Mouse (Mus musculus): ENCODE results near the gene Ralgds. TPM values are rescaled to one million over a fixed set of nuclear protein-coding genes. Genes with fewer than 3 reads are reported as not detected.
A peak's percentile ranks its signal among the peaks of the same experiment; 100 is the strongest.

The Ralgds gene
- polyA plus RNA-seq (2011; ENCODE audit: insufficient read depth, insufficient read length, low replicate concordance, missing spikeins) = 5.2 and 5.5 TPM in 2 replicates

DNA sequence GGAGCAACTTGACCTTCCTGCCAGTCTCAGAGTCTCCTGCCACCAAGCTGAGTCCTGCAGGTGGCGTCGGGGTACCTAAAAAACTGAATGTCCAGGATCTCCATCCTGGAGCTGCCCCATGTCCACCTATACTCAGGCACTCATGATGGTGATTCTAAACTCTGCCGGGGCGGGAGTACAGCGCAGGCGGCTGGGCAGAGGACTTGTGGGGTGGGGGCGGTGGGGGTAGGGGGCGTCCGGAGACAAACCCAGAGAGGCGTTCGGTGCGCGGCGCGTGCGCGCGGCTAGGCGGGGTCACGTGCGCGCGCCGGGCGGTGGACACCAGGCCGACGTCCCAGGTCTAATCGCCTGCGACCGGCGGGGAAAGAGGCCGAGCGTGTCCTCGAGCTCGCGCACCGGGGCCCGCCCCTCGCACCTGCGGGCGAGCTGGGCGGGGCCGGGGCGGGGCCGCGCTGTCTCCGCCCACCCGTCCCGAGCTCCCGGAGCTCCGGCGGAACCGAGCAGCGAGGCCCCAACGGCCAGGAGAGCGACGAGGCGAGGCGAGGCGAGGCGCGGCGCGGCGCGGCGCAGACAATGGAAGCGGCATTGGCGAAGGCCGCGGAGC is at the start of gene Ralgds:
Gene Ralgds, plus strand, starts transcription at position 328 of the 604 bp plus-strand sequence.
- peak within 1 kb of the TSS; percentile 61 for H3K4me3 ChIP-seq (replicated peaks; ENCODE audit: control insufficient read depth, low read depth, low read length)
- H3K4me1 ChIP-seq (ENCODE audit: control insufficient read depth, insufficient read depth, low read length) = peaks cover 3% of the 10 kb centered on the region; the same call in 1 of the 2 replicates
- TF ChIP-seq CTCF (IDR thresholded peaks at IDR 0.05; ENCODE audit: control insufficient read depth, insufficient read depth, low read length) (no peak), POLR2A (IDR thresholded peaks at IDR 0.05; ENCODE audit: borderline replicate concordance, control insufficient read depth, low read depth, low read length) (no peak)
- H3K27ac ChIP-seq (ENCODE audit: control insufficient read depth, insufficient read depth, low read depth, low read length, poor library complexity) = peak within 1 kb of the TSS; percentile 27; the same call in 1 of the 2 replicates
- WGBS = 1% methylated on average over 71 of the region's 71 CpGs

DNA sequence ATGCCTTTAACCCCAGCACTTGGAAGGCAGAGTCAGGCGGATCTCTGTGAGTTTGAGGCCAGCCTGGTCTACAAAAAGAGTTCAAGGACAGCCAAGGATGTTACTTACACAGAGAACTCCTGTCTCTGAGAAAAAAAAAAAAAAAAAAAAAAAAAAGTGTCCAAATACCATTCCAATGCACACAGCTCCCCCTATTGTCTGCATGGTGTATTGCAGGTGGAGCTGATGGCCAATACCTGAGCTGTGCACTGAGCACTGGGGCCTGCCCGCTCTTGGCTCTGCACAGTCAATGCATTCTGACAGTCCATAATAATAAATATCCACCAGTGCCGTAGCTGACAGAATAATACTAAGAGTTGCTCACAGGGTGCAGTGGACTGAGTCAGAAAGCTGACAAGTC is 49.0 kb upstream of the Ralgds start:
- 58% methylated on average over 3 of the region's 3 CpGs for WGBS
- TF ChIP-seq CTCF (IDR thresholded peaks at IDR 0.05; ENCODE audit: control insufficient read depth, insufficient read depth, low read length) (peak; percentile 64), POLR2A (IDR thresholded peaks at IDR 0.05; ENCODE audit: borderline replicate concordance, control insufficient read depth, low read depth, low read length) (no peak)
- no peaks in the 10 kb centered on the region; the same call in 1 of the 2 replicates for H3K4me1 ChIP-seq (ENCODE audit: control insufficient read depth, insufficient read depth, low read length)
- H3K27ac ChIP-seq (ENCODE audit: control insufficient read depth, insufficient read depth, low read depth, low read length, poor library complexity) = no peak overlapping the region
- no peak overlapping the region for H3K4me3 ChIP-seq (replicated peaks; ENCODE audit: control insufficient read depth, low read depth, low read length)

DNA sequence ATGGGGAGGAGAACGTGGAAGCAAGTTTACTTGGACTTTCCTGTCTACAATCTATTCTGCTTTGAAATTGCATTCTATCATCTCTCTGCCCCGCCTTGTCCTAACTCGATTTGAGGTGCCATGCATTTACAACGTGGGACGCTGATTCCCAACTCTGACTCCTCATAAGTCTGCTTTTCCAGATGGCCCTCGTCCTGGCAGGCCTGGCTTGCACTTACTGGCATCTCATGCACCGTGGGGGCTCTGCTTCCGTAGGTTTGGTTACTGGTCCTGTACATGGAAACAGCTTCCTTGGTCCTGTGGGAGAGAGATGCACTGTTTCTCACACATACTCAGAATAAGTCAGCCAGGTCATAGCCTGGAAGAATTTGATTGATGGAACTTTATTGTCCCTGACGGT is 48.0 kb upstream of the Ralgds start:
- WGBS = 79% methylated on average over 9 of the region's 9 CpGs
- Histone ChIP-seq H3K27ac (ENCODE audit: control insufficient read depth, insufficient read depth, low read depth, low read length, poor library complexity) (no peak overlapping the region), H3K4me3 (replicated peaks; ENCODE audit: control insufficient read depth, low read depth, low read length) (no peak overlapping the region), H3K4me1 (ENCODE audit: control insufficient read depth, insufficient read depth, low read length) (no peaks in the 10 kb centered on the region; the same call in 1 of the 2 replicates)
- no peak for TF ChIP-seq POLR2A (IDR thresholded peaks at IDR 0.05; ENCODE audit: borderline replicate concordance, control insufficient read depth, low read depth, low read length)
- no peak for TF ChIP-seq CTCF (IDR thresholded peaks at IDR 0.05; ENCODE audit: control insufficient read depth, insufficient read depth, low read length)

DNA sequence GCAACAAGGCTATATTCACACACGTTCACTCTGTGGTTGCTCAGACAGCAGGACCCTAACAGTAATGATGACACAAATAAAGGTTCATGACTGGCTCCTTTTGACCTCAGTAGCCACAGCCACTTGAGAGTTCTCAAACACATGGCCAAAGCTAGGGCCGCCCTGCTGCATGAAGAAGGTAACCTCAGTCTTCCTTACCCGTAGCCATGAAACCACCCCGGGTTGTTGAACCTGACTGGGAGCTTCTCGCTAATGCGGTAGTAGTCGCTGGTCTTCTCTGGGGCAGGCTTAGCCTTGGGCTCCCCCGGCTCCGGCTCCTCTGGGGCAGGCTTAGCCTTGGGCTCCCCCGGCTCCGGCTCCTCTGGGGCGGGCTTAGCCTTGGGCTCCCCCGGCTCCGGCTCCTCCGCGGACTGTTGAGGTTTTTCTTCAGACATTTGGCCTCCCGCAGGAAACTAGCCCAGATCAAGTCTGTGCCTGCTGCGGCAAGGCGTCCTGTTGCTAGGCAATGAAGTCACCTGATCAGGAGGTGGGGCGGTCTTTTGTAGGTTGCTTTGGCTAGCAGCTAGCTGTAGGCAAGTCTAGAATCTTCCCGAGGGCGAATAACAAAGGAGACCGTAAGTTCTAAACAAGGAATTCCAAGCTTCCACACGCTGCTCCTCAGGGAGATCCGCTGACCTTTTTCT is 46.9 kb upstream of the Ralgds start, which contains the start of gene 1700007K13Rik:
Gene 1700007K13Rik, minus strand, starts transcription at position 497 of the 683 bp plus-strand sequence.
- Histone ChIP-seq H3K4me3 (replicated peaks; ENCODE audit: control insufficient read depth, low read depth, low read length) (no peak within 1 kb of the TSS), H3K27ac (ENCODE audit: control insufficient read depth, insufficient read depth, low read depth, low read length, poor library complexity) (no peak within 1 kb of the TSS), H3K4me1 (ENCODE audit: control insufficient read depth, insufficient read depth, low read length) (no peaks in the 10 kb centered on the region; the same call in 1 of the 2 replicates)
- TF ChIP-seq POLR2A (IDR thresholded peaks at IDR 0.05; ENCODE audit: borderline replicate concordance, control insufficient read depth, low read depth, low read length) (no peak), CTCF (IDR thresholded peaks at IDR 0.05; ENCODE audit: control insufficient read depth, insufficient read depth, low read length) (no peak)
- 5% methylated on average over 25 of the region's 25 CpGs for WGBS

DNA sequence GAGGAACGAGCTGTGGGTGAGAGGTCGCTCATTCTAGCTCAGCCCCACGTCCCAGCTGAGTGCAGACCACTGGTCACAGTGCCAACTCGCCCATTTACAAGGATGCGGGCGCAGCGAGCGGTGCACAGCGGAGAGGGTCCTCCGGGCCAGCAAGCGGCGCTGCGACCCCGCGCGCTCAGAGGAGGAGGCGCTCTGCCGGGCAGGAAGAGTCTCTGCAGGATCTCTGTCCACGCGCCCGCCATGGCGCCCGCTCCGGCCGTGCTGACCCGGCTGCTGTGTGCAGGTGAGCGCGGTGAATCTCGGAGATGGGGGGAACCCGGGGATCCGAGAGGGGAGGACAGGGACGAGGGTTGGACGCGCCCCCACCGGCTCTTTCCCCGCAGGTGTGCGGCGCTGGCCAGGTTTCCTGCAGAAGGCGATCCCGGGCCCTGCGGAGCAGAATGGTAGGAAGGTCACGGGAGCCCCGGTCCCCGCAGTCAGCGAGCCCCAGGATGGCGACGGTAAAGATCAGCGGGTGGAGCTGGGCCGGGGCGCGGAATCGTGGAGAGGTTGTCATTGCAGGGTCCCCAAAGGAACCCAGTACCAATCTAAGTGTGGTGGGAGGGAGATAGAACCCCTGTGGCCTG is 45.0 kb upstream of the Ralgds start, which contains the start of gene Mrps2:
Gene Mrps2, plus strand, starts transcription at position 207 of the 626 bp plus-strand sequence.
- Histone ChIP-seq H3K4me1 (ENCODE audit: control insufficient read depth, insufficient read depth, low read length) (no peaks in the 10 kb centered on the region; the same call in 1 of the 2 replicates), H3K27ac (ENCODE audit: control insufficient read depth, insufficient read depth, low read depth, low read length, poor library complexity) (no peak within 1 kb of the TSS), H3K4me3 (replicated peaks; ENCODE audit: control insufficient read depth, low read depth, low read length) (peak within 1 kb of the TSS; percentile 77)
- under 1% methylated on average over 52 of the region's 52 CpGs for WGBS
- peak; percentile 72 for TF ChIP-seq CTCF (IDR thresholded peaks at IDR 0.05; ENCODE audit: control insufficient read depth, insufficient read depth, low read length)
- peak; percentile 68; the same call in 1 of the 2 replicates for TF ChIP-seq POLR2A (IDR thresholded peaks at IDR 0.05; ENCODE audit: borderline replicate concordance, control insufficient read depth, low read depth, low read length)

DNA sequence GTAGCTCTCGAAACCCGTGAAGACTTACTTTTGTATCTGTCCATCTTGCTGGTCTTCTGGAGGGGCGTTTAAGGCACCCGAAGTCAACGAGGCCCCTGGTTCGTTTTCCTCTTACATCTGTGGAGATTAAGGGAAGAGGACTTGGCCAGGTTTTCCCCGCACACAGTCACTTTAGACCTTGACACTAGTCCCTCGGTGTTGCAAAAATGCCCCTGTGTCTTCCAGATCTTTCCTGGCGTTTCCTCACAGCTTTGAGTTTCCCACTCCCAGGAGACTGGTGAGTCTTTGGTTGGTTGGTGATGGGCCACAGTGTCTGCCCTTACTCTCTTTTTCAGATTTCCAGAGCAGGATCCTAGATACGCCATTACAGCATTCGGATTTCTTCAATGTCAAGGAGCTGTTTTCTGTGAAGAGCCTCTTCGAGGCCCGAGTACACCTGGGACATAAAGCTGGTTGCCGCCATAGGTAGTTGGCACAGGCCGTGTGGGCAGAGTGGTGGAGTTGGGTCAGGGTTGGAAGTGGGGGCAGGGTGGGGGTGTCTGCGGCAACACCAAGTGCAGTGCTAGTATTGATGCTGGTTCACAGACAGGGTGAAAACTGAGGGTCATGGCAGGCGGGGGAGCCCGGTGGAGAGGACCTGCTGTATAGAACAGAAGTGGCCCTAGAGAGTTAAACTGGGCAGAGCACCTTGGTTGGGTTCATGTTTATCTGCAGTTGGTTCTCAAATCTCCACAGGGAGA is 44.3 kb upstream of the Ralgds start:
- 49% methylated on average over 18 of the region's 18 CpGs for WGBS
- TF ChIP-seq POLR2A (IDR thresholded peaks at IDR 0.05; ENCODE audit: borderline replicate concordance, control insufficient read depth, low read depth, low read length) (no peak), CTCF (IDR thresholded peaks at IDR 0.05; ENCODE audit: control insufficient read depth, insufficient read depth, low read length) (no peak)
- H3K4me3 ChIP-seq (replicated peaks; ENCODE audit: control insufficient read depth, low read depth, low read length) = peak overlapping the region; percentile 77
- H3K4me1 ChIP-seq (ENCODE audit: control insufficient read depth, insufficient read depth, low read length) = no peaks in the 10 kb centered on the region; the same call in 1 of the 2 replicates
- H3K27ac ChIP-seq (ENCODE audit: control insufficient read depth, insufficient read depth, low read depth, low read length, poor library complexity) = no peak overlapping the region

DNA sequence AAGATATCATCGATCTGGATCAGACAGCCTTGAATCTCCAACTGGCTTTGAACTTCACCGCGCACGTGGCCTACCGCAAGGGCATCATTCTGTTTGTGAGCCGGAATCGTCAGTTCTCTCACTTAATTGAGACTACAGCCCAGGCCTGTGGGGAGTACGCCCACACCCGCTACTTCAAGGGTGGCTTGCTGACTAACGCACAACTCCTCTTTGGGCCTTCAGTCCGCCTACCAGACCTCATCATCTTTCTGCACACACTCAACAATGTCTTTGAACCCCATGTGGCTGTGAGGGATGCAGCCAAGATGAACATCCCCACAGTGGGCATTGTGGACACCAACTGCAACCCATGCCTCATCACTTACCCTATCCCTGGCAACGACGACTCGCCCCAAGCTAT is 43.5 kb upstream of the Ralgds start:
- WGBS = 94% methylated on average over 14 of the region's 14 CpGs

More for the DNA sequence above, 43.5 kb upstream of the Ralgds start:
- no peaks in the 10 kb centered on the region; the same call in 1 of the 2 replicates for H3K4me1 ChIP-seq (ENCODE audit: control insufficient read depth, insufficient read depth, low read length)
- no peak overlapping the region for H3K27ac ChIP-seq (ENCODE audit: control insufficient read depth, insufficient read depth, low read depth, low read length, poor library complexity)
- TF ChIP-seq POLR2A (IDR thresholded peaks at IDR 0.05; ENCODE audit: borderline replicate concordance, control insufficient read depth, low read depth, low read length) (no peak), CTCF (IDR thresholded peaks at IDR 0.05; ENCODE audit: control insufficient read depth, insufficient read depth, low read length) (no peak)
- no peak overlapping the region for H3K4me3 ChIP-seq (replicated peaks; ENCODE audit: control insufficient read depth, low read depth, low read length)

All from bone marrow, adult 2 months (tissue).